Mouse (Mus musculus): ENCODE measurements at regions not wholly inside any gene's neighbourhood (a gene's known extent, or its start where the extent isn't known, plus 50 kb on each side); places are given as distances from the start of the nearest gene placed in this dataset.

- no peak for TF ChIP-seq ZC3H11A (IDR thresholded peaks at IDR 0.05; ENCODE audit: low read depth, low read length)
- TF ChIP-seq CTCF (IDR thresholded peaks at IDR 0.05 in 2 of 3, conservative IDR thresholded peaks at IDR 0.05 in 1 of 3; ENCODE audit: control insufficient read depth in 1 of 3, insufficient read depth in 1 of 3, low read depth in 2 of 3, low read length in 3 of 3, poor library complexity in 1 of 3, severe bottlenecking in 1 of 3) = no peak
- TF ChIP-seq BHLHE40 (IDR thresholded peaks at IDR 0.05; ENCODE audit: borderline replicate concordance, low read depth, low read length) = no peak
- TF ChIP-seq POLR2A (IDR thresholded peaks at IDR 0.05; ENCODE audit: control insufficient read depth in 1 of 2, insufficient read depth in 1 of 2, low read depth in 1 of 2, low read length in 2 of 2, poor library complexity in 1 of 2) = no peak
- no peak for TF ChIP-seq USF1 (IDR thresholded peaks at IDR 0.05; ENCODE audit: low read depth, low read length)
- TF ChIP-seq NELFE (IDR thresholded peaks at IDR 0.05; ENCODE audit: low read depth, low read length) = no peak
- TF ChIP-seq MXI1 (IDR thresholded peaks at IDR 0.05; ENCODE audit: low read depth, low read length) = no peak
- no peak for TF ChIP-seq UBTF (IDR thresholded peaks at IDR 0.05; ENCODE audit: borderline replicate concordance, insufficient read depth, low read depth, low read length)
- TF ChIP-seq KAT2A (conservative IDR thresholded peaks at IDR 0.05; ENCODE audit: low read depth, low read length) = no peak
- no peak for TF ChIP-seq TAL1 (IDR thresholded peaks at IDR 0.05; ENCODE audit: low read length)
- no peak for TF ChIP-seq ZMIZ1 (IDR thresholded peaks at IDR 0.05; ENCODE audit: low read depth, low read length)
- no peak for TF ChIP-seq EP300 (IDR thresholded peaks at IDR 0.05; ENCODE audit: low read depth in 1 of 2, low read length in 2 of 2)
- TF ChIP-seq POLR2AphosphoS5 (IDR thresholded peaks at IDR 0.05; ENCODE audit: borderline replicate concordance, low read depth, low read length) = no peak
- no peak for TF ChIP-seq HCFC1 (IDR thresholded peaks at IDR 0.05; ENCODE audit: low read depth, low read length)
Measured at GRCm38 (mm10) chr17:9773744-9774143, 104.2 kb upstream of the Pabpc6 start.
